Mouse (Mus musculus): ENCODE results near the gene Filip1.
"Not testable (repeated sequence)": the region's sequence is repeated elsewhere in the genome, so short reads cannot be mapped to it uniquely, and the experiment has no call there.

Gene Filip1

GRCm38 (mm10) chr9:80012751-80013150 lies at the start of gene Filip1:
Gene Filip1, minus strand, starts transcription at chr9:80012851.
- DNase-seq (ENCODE audit: low read depth) = no peak

- DNase-seq (ENCODE audit: low read depth) = no peak
Observed at GRCm38 (mm10) chr9:80057690-80058089, 45.0 kb upstream of the Filip1 start.

- no peak for DNase-seq (ENCODE audit: low read depth)
Observed at GRCm38 (mm10) chr9:80052951-80053350, 40.3 kb upstream of the Filip1 start.

GRCm38 (mm10) chr9:80049271-80049670 lies 36.6 kb upstream of the Filip1 start:
- not testable (repeated sequence) for DNase-seq (ENCODE audit: low read depth)

DNA sequence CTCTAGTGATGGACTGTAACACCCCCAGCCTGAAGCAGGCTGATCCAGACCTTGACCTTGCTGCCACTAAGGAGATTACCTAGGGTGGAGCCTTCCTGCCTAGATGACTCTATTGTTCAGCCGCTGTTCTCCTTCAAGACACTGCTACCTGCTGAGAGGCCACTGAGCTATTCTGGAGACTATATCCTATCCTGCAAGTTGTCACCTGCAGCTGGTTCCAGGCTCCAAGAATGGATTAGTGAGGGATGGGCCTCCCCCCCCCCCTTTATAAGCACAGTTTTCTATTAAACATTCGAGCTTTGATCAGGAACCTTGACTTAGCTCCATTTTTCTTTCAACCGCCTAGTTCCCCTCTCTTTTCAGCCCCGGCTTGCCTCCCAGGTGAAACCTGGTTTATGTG lies 31.6 kb upstream of the Filip1 start:
- not testable (repeated sequence) for DNase-seq (ENCODE audit: low read depth)

- no peak for DNase-seq (ENCODE audit: low read depth)
Observed at GRCm38 (mm10) chr9:80039296-80039815, 26.7 kb upstream of the Filip1 start.

DNA sequence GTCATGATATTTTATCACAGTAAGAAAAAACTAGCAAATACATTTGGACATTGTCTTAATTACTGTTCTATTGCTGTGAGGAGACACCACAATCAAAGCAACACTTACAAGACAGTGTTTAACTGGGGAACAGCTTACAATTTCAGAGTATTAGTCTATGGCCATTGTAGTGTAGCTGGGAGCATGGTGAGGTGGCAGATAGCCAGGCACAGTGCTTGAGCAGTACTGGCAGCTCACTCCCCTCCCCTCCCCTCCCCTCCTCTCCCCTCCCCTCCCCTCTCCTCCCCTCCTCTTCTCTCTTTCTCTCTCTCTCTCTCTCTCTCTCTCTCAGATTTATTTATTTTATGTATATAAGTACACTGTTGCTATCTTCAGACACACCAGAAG lies 25.3 kb upstream of the Filip1 start:
- DNase-seq (ENCODE audit: low read depth) = no peak

DNA sequence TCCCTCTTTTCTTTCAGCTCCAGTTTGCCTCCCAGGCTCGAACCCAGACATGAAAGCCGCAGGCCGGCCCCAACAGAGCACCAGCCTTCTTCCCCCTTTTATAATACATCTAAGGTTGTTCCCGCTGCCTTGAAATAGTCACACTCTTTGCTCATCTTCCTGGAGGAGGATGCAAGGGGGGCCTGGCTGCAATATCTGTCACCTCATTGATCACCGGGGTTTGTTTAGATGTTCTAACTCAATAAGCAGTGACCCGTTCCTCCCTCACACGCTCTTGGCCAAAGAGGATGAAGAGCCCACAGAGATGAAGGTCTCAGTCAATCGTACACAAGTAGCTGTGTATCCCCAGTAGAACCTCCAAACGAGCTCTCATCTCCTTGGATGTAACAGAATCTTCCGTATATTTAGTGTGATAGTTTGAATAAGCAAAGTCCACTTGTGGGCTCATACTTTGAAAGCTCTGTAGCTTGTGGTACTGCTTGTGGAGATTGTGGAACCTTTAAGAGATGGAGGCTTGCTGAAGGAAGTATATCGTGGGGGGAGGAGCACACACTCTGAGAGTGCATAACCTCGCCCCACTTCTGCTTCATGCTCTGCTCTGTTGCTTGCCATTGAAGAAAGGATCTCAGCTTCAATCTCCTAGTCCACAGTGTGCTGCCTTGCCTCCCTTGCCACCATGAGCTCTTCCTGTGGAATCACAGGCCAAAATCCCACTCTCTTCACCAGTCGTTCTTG lies 24.8 kb upstream of the Filip1 start:
- no peak for DNase-seq (ENCODE audit: low read depth)

DNA sequence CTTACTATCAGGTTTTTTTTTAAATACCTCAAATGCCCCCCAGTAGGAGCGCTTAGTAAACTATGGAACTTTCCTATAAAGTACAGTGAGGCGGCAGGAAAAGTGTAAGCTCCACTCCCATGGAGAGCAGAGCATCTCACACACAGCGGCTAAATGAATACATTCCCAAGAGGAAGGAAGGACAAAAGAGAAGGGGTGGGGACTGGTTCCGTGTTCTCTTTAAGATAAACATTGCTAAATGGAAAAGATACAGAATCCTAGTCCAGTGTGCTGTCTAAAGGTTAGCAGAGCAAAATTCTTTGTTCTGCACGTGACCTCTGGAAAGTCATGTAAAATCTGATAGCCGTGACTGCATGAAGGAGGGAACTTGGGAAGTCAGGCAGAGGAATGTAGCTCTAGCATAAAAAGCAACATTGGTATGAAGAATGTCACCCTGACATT lies 13.9 kb upstream of the Filip1 start:
- DNase-seq (ENCODE audit: low read depth) = no peak

GRCm38 (mm10) chr9:80026017-80026416 lies 13.4 kb upstream of the Filip1 start:
- peak; percentile 81 for DNase-seq (ENCODE audit: low read depth)

GRCm38 (mm10) chr9:80025347-80025746 lies 12.7 kb upstream of the Filip1 start:
- DNase-seq (ENCODE audit: low read depth) = not testable (repeated sequence)

DNA sequence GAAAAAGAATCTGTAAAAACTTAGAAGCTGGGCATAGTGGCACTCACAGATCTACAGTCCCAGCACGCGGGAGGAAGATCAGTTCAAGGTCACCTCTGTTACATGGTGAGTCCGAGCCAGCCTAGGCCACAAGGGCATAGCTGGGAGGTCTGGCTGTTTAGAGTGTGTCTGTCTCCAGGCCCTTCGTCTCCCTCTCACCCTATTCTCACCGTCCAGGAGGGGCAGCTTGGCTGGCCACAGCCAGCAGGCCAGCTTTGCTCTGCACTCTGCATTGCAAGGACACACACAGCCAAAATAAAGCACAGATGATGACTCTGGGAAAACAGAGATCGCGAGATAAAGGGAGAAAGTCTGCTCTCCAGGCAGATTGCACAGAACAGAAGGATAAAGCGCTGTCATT lies 10.2 kb upstream of the Filip1 start:
- DNase-seq (ENCODE audit: low read depth) = no peak

DNA sequence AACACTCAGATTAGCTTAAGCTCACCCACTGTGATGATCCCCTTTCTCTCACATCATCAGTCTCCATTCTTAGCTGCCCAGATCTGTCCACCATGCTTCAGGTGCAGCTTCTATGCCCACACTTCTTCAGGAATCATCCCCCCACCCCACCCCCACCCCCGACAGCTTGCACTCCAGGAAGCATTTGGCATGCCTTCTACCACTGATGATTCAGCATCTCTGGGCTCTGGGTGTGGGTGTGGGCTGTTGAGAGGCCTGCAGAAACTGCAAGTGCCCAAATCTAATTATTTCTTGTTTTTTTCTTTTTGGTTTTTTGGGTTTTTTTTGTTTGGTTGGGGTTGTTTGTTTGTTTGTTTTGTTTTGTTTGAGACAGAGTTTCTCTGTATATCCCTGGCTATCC lies 9.0 kb upstream of the Filip1 start:
- DNase-seq (ENCODE audit: low read depth) = no peak

- DNase-seq (ENCODE audit: low read depth) = no peak
Observed at GRCm38 (mm10) chr9:80020429-80020828, 7.8 kb upstream of the Filip1 start.

DNA sequence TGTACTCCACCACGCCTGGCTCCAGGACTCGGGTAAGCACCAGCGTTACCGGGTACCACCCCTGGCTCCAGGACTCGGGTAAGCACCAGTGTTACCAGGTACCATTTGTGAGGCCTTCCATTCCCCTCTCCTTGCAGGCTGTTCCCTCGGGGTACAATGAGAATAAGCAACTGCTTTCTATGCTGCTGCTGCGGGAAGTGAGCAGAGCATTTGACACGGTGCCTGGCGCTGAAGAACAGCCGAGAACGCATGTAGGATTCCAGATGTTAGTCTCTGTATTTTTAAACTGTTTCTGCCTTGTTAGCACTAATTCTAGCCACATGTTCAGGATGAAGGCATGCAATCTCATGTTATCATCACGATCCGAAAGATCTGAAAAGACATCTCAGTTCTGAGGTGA lies 635 bp downstream of the Filip1 start:
- DNase-seq (ENCODE audit: low read depth) = no peak

GRCm38 (mm10) chr9:80002394-80003188 lies 10.1 kb downstream of the Filip1 start:
- peak; percentile 87 for DNase-seq (ENCODE audit: low read depth)

DNA sequence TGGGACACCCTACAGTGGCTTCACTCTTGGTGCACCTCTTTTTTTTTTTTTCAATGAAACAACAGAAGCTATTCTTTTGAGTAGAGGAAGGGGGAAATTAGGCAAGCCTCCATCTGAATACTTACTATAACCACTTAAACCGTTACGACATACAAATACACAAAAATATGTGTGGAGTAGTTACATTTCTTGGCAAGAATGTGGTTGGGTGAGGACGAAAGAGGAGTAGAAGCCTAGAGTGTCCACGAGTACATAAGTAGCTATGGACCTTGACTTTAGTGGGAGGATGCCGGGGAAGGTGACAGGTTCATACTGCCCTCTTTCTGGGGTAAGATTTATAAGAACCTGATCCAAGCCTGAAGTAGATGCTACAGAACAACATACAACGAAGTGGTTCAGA lies 15.4 kb downstream of the Filip1 start:
- no peak for DNase-seq (ENCODE audit: low read depth)

GRCm38 (mm10) chr9:79994296-79994695 lies 18.4 kb downstream of the Filip1 start:
- DNase-seq (ENCODE audit: low read depth) = no peak

DNA sequence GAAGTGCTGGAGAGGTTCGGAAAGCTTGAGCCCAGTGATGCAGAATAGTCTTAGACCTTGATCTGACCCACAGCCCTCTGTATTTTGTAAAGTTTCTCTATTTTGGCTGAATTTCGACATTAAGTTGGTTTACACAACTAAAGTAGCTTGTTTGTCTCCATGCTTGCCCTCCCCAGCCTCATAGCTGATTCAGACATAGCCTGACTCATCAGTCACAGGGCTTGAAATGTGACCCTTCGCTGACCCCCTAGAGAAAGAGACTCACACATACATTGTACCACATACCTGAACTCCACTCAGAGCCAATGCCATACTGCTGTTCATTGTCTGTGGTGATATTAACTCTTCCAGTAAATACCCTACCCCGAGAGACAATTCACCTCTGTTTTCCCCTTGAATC lies 19.6 kb downstream of the Filip1 start:
- no peak for DNase-seq (ENCODE audit: low read depth)

DNA sequence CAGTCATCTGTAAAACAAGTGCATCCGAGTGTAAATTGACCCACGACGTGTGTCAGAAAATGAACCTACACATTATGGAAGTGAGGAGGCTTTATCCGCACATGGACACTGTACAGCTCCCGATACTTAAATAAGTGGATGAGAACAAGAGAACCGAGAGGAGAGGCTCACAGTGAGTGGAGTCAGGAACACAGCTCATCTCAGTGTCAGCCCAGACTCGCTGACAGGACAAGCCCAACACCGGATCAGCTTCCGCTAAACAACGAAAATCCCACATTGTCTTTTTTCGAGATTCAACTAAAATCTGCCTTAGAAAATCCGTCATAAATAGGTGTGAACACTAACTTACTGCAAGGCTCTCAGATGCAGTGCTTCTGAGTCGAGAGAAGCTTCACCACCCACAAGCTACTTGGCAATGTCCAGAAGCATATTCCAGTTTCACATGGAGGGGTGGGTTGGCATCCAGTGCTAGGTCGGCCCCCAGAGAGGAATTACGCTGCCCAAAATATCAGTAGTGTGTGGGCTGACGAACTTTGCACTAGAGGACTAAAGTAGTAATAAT lies 22.1 kb downstream of the Filip1 start:
- no peak for DNase-seq (ENCODE audit: low read depth)

DNA sequence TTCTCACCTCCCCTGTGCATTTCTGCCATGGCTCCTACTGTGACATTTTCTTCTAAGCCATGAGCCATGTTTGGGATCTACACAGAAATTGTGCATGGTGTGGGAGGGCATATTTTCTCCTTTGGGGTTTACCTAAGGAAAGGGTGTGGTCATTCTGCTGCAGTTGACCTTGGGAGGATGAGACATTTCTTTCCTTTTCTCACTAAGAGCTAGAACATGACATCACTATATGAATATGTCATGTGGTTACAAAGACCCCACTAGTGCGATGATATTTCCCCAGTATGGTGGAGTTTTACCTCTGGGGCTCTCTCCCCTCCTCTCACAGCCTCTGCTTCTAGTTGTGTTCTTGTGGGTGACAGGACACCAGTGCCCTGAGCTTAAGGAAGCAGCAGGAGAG lies 22.9 kb downstream of the Filip1 start:
- DNase-seq (ENCODE audit: low read depth) = no peak

GRCm38 (mm10) chr9:79989061-79989460 lies 23.6 kb downstream of the Filip1 start:
- DNase-seq (ENCODE audit: low read depth) = no peak

GRCm38 (mm10) chr9:79983244-79983643 lies 29.4 kb downstream of the Filip1 start:
- DNase-seq (ENCODE audit: low read depth) = no peak
